Mouse (Mus musculus): ENCODE measurements at regions not wholly inside any gene's neighbourhood (a gene's known extent, or its start where the extent isn't known, plus 50 kb on each side); places are given as distances from the start of the nearest gene placed in this dataset.

GRCm38 (mm10) chr8:8084652-8085051, 576.4 kb downstream of the Efnb2 start:
- TF ChIP-seq POLR2A (IDR thresholded peaks at IDR 0.05; ENCODE audit: low read depth, low read length): no peak
- TF ChIP-seq CTCF (IDR thresholded peaks at IDR 0.05; ENCODE audit: extremely low read depth, insufficient read depth, insufficient read length, insufficient replicate concordance): no peak
